Comparison of ENCODE assay signal across 1 mouse cellular context in the genomic region with DNA sequence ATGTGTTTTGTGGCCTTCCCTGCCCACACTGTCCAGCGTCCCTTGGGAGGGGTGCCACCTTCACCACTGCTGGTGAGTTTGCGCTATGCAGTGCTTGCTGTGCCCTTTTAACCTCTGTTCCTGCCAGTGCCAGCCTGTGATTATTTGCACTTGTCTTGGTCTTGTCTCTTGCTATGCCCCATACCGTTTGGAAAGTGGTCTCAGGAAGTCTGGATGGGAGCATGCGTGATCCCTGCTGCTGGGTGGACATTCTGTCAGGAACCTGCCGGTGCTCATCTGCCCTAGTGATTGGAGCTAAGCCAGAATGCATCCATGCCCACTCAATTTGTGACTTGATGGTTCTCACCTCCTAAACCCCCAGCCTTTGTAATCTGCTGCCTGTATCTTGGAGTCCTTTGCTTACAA.
TF ChIP-seq lines count a peak whose summit lies in the region.

No protein-coding gene starts in this region.

TF ChIP-seq in CH12.LX, 34 proteins besides CTCF, POLR2A, EP300 and RAD21:
- no peak for TF ChIP-seq NELFE (IDR thresholded peaks at IDR 0.05; ENCODE audit: low read depth, low read length)
- no peak for TF ChIP-seq ZNF384 (IDR thresholded peaks at IDR 0.05; ENCODE audit: low read depth, low read length)
- TF ChIP-seq BHLHE40 (IDR thresholded peaks at IDR 0.05; ENCODE audit: low read depth, low read length): no peak
- TF ChIP-seq TCF12 (IDR thresholded peaks at IDR 0.05; ENCODE audit: low read depth, low read length): no peak
- TF ChIP-seq POLR2AphosphoS2 (IDR thresholded peaks at IDR 0.05; ENCODE audit: low read depth, low read length): peak; percentile 72; the same call in 1 of the 2 replicates
- TF ChIP-seq UBTF (IDR thresholded peaks at IDR 0.05; ENCODE audit: low read depth, low read length): no peak
- TF ChIP-seq CHD2 (IDR thresholded peaks at IDR 0.05; ENCODE audit: low read length): no peak
